Mouse (Mus musculus) olfactory bulb, adult 2 months (tissue): ENCODE results near the gene Hist1h3f. TPM values are rescaled to one million over a fixed set of nuclear protein-coding genes. Genes with fewer than 3 reads are reported as not detected.
"Not testable (repeated sequence)": the region's sequence is repeated elsewhere in the genome, so short reads cannot be mapped to it uniquely, and the experiment has no call there.

Experiments used
- H3K27ac ChIP-seq: fragments of 200-500 bp; 2 replicates; pipeline ENCODE4 v1.5.1; 2012; ENCODE audit warnings: low read depth, low read length; ENCODE audit not compliant: insufficient read depth
- H3K4me1 ChIP-seq: fragments of 200-500 bp; 2 replicates; pipeline ENCODE4 v1.6.1; 2012; ENCODE audit warnings: low read length; ENCODE audit not compliant: control insufficient read depth, insufficient read depth
- H3K4me3 ChIP-seq: fragments of 200-500 bp; 2 replicates; pipeline ENCODE4 v1.5.1; 2012; ENCODE audit warnings: mild to moderate bottlenecking, low read depth, low read length, moderate library complexity; ENCODE audit not compliant: insufficient read depth
- CTCF ChIP-seq: fragments of 200-500 bp; IDR thresholded peaks from 2 replicates; pipeline ENCODE4 v1.5.1; 2012; ENCODE audit warnings: low read depth, mild to moderate bottlenecking, low read length, moderate library complexity; ENCODE audit not compliant: insufficient read depth
- POLR2A ChIP-seq: fragments of 200-500 bp; IDR thresholded peaks from 2 replicates; pipeline ENCODE4 v1.6.1; 2012; ENCODE audit warnings: mild to moderate bottlenecking, low read depth, low read length, moderate library complexity; ENCODE audit not compliant: insufficient read depth
- WGBS: fragments of 180-500 bp; shearing (Covaris S2); methylation state at CpG from one replicate; pipeline ENCODE4 v1.1.7; 2018; 5-methylcytosine and 5-hydroxymethylcytosine counted together
- polyA plus RNA-seq: library from polyadenylated mRNA; stranded (reverse); fragments of >200 nt; gene quantifications from 2 replicates; pipeline ENCODE4 v1.2.4, GENCODE M21; 2012; ENCODE audit warnings: low replicate concordance; ENCODE audit not compliant: missing spikeins, insufficient read depth, insufficient read length

Gene Hist1h3f
- polyA plus RNA-seq, 1 experiment: not detected

DNA sequence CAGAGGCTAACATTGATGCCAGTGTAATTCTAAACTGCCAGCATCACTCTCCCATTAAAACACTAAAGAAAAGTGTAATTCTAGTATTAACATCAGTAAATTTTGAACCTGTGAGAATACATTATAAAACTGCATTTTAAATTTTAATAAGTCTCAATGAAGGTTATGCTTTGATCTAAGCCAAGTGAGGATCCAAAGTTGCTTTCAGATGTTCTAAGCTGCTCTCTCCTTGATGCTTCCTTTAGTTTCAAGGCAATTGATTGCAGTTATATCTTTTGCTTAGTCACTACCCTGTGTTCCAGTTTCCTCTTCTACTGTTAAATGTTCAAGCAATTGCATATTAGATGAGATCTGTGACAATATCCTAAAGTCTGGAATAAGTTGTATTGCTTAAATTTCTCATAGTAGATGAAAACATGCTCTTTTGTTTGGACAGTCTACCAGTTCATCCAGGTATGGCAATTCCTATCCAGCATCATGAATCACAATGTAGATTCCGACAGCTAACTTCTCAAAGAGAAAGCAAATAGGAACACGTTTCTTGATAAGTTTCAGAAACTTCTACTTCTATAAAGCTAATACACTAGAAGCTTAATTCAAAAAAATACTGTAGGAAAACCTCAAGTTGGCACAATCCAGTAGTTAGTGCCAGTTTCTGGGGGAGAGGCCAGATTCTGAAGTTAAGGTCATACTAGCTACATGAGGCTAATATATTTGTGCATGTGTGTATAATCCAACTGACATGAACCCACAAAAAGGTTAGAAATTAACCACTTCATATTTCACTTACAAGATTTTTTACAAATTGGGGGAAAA, 28.6 kb downstream of the Hist1h3f start:
- 25% methylated on average over 2 of the region's 2 CpGs for WGBS
- TF ChIP-seq POLR2A: no peak
- no peak for TF ChIP-seq CTCF
- H3K27ac ChIP-seq: no peak overlapping the region

GRCm38 (mm10) chr13:23573034-23573897, 29.4 kb downstream of the Hist1h3f start:
- peak overlapping the region; percentile 56 for H3K4me3 ChIP-seq
- WGBS: 4% methylated on average over 20 of the region's 20 CpGs
- peak overlapping the region; percentile 95 for H3K27ac ChIP-seq
- H3K4me1 ChIP-seq: not testable (repeated sequence)

More for the DNA sequence above, 28.6 kb downstream of the Hist1h3f start:
- peaks cover 6% of the 10 kb centered on the region for H3K4me1 ChIP-seq
- no peak overlapping the region for H3K4me3 ChIP-seq

GRCm38 (mm10) chr13:23573898-23574524, 30.2 kb downstream of the Hist1h3f start, which contains the start of the genes Hist1h2bf and Hist1h2ad:
Gene Hist1h2bf, minus strand, starts transcription at chr13:23574196.
Gene Hist1h2ad, plus strand, starts transcription at chr13:23574381.
- under 1% methylated on average over 42 of the region's 42 CpGs for WGBS
- H3K4me1 ChIP-seq: not testable (repeated sequence)
- peak within 1 kb of the TSS; percentile 56 for H3K4me3 ChIP-seq
- peak within 1 kb of the TSS; percentile 95 for H3K27ac ChIP-seq

DNA sequence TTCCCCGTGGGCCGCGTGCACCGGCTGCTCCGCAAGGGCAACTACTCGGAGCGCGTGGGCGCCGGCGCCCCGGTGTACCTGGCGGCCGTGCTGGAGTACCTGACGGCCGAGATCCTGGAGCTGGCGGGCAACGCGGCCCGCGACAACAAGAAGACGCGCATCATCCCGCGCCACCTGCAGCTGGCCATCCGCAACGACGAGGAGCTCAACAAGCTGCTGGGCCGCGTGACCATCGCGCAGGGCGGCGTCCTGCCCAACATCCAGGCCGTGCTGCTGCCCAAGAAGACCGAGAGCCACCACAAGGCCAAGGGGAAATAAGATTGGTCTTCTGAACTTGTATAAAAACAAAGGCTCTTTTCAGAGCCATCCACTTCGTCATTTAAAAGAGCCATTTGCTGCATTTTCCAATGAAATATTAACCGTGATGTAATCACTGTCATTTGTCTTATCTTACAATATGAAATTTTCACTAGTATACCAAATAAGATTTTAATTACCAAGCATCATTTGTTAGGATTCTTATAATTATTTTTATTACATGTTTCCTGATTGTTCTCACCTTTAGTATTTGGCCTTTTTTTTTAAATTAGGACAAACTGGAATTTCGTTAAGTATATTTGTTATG, 30.8 kb downstream of the Hist1h3f start:
- under 1% methylated on average over 16 of the region's 39 CpGs for WGBS
- Histone ChIP-seq H3K4me3 (peak overlapping the region; percentile 56), H3K27ac (peak overlapping the region; percentile 67; the same call in 1 of the 2 replicates)
- H3K4me1 ChIP-seq: not testable (repeated sequence)

DNA sequence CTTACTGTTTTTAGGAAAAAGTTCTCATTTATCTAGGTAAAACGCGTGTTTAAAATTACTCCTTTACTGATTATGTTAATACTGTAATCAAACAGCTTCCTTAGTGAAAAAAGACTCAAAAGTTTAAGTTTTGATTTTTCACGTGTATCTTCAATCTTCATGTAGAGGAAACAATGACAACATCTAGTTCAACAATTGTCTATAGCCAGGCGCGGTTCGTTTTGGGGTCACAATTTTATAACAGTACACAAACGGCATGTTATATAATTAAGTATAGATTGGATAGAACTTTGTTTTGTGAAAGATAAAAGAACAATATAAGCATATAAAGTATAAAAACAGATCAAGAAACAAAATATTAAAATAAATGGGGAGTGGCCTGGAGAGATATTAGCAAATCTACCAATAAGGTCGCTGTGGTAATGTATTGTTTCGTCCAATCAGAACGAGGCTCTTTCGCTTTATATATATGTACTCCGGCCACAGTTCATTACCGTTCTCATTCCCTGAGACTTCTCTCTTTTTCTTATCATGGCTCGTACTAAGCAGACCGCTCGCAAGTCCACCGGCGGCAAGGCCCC, 31.5 kb downstream of the Hist1h3f start, which contains the start of gene Hist1h3d:
Gene Hist1h3d, plus strand, starts transcription at position 493 of the 581 bp plus-strand sequence.
- TF ChIP-seq POLR2A (no peak), CTCF (no peak)
- peak within 1 kb of the TSS; percentile 82 for H3K27ac ChIP-seq
- peaks cover 6% of the 10 kb centered on the region for H3K4me1 ChIP-seq
- H3K4me3 ChIP-seq: peak within 1 kb of the TSS; percentile 67
- WGBS: under 1% methylated on average over 18 of the region's 18 CpGs

DNA sequence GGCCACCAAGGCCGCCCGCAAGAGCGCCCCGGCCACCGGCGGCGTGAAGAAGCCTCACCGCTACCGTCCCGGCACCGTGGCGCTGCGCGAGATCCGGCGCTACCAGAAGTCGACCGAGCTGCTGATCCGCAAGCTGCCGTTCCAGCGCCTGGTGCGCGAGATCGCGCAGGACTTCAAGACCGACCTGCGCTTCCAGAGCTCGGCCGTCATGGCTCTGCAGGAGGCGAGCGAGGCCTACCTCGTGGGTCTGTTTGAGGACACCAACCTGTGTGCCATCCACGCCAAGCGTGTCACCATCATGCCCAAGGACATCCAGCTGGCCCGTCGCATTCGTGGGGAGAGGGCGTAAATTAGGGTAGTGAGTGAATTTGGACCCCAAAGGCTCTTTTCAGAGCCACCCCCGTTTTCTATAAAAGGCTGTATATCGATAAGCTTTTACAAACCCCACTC, 32.0 kb downstream of the Hist1h3f start:
- not testable (repeated sequence) for H3K4me1 ChIP-seq
- H3K27ac ChIP-seq: peak overlapping the region; percentile 82
- WGBS: 2% methylated on average over 15 of the region's 40 CpGs

GRCm38 (mm10) chr13:23576351-23576881, 32.6 kb downstream of the Hist1h3f start:
- peaks cover 6% of the 10 kb centered on the region for H3K4me1 ChIP-seq
- TF ChIP-seq CTCF (no peak), POLR2A (no peak)
- no peak overlapping the region for H3K27ac ChIP-seq
- peak overlapping the region; percentile 14; the same call in 1 of the 2 replicates for H3K4me3 ChIP-seq
- 26% methylated on average over 7 of the region's 7 CpGs for WGBS

More for the DNA sequence above, 32.0 kb downstream of the Hist1h3f start:
- peak overlapping the region; percentile 67 for H3K4me3 ChIP-seq

- H3K27ac ChIP-seq: no peak overlapping the region
- 52% methylated on average over 6 of the region's 6 CpGs for WGBS
- peaks cover 6% of the 10 kb centered on the region for H3K4me1 ChIP-seq
- H3K4me3 ChIP-seq: no peak overlapping the region
- TF ChIP-seq CTCF: no peak
- no peak for TF ChIP-seq POLR2A
These were observed 33.2 kb downstream of the Hist1h3f start for GRCm38 (mm10) chr13:23576906-23577639.
